Mouse (Mus musculus) testis, adult 2 months (tissue): ENCODE measurements around the gene Gse1.

Experiments
- CTCF ChIP-seq: fragments of 200-500 bp; IDR thresholded peaks from 2 replicates; pipeline ENCODE4 v1.5.1; 2012; ENCODE audit warnings: low read depth, mild to moderate bottlenecking, inconsistent platforms, low read length, moderate library complexity; ENCODE audit not compliant: control insufficient read depth, insufficient read depth, insufficient replicate concordance
- POLR2A ChIP-seq: fragments of 200-500 bp; IDR thresholded peaks from 2 replicates; pipeline ENCODE4 v1.6.1; 2012; ENCODE audit warnings: low read depth, mild to moderate bottlenecking, inconsistent platforms, low read length, moderate library complexity; ENCODE audit not compliant: control insufficient read depth

- TF ChIP-seq CTCF (no peak), POLR2A (no peak)
These were observed 192.0 kb downstream of the Gse1 start for GRCm38 (mm10) chr8:120420226-120420625.
